Comparison of ENCODE assay signal across 9 mouse cellular contexts in the genomic region with DNA sequence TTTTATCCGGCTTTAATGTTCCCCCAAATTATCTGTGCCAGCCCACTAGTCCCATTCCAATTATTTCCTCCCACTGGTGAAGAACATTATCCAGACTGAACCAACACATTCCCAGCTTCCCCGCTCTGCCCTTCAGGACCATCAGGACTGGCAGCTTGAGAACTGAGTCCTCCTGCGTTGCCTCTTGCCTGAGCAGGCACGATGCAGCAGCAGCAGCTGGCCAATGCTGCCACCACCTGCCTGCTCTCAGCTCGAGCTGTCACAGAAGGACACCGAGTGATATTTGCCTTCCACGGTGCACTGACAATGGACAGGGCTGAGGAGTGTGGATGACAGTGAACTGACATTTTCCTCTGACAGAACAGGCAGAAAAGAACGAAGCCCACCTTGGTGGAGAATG.
A peak's percentile ranks its signal among the peaks of the same experiment; 100 is the strongest.
DNase-seq lines count a peak whose midpoint lies in the region; ATAC-seq and TF ChIP-seq lines count a peak whose summit lies in the region.
"Had no signal": no experiment of that assay in that cellular context is flagged by ENCODE, and none has a peak within 500 bp of the region (broad histone marks: within the 10 kb centered on the region; RNA-seq: fewer than 3 reads in every experiment).

No protein-coding gene starts in this region.

- TF ChIP-seq CTCF in kidney, postnatal 0 days (IDR thresholded peaks at IDR 0.05; ENCODE audit: low read depth): peak; percentile 57
- TF ChIP-seq CTCF in thymus, adult 2 months (IDR thresholded peaks at IDR 0.05; ENCODE audit: borderline replicate concordance, control insufficient read depth, extremely low read depth, insufficient read depth, low read length, poor library complexity): no peak
- no peak; the same call in 1 of the 2 replicates for TF ChIP-seq CTCF in kidney, adult 2 months (conservative IDR thresholded peaks at IDR 0.05; ENCODE audit: insufficient read depth, insufficient read length, low read depth, low read length)

- peak; percentile 19 for DNase-seq in kidney, postnatal 0 days (ENCODE audit: low spot score)
- DNase-seq in kidney, adult 18-20 months: no peak
- DNase-seq in cerebellum, adult 9-11 months: peak; percentile 70
- no peak for DNase-seq in thymus, adult 2 months
- no peak for DNase-seq in kidney, adult 2 months
- DNase-seq in limb, embryonic 10.5 days (ENCODE audit: low spot score): no peak

- no peak; the same call in 1 of the 2 replicates for ATAC-seq in kidney, postnatal 0 days (replicated peaks; ENCODE audit: low FRiP score, low read depth)
- peak; percentile 83 for ATAC-seq in hindbrain, embryonic 15.5 days (ENCODE audit: low FRiP score, low read depth)
- ATAC-seq in neural tube, embryonic 12.5 days (ENCODE audit: low FRiP score, low read depth): peak; percentile 62; the same call in 1 of the 2 replicates

- no peak overlapping the region for H3K4me2 ChIP-seq in kidney, postnatal 0 days (ENCODE audit: low read length)
- no peak overlapping the region for H3K4me2 ChIP-seq in hindbrain, embryonic 15.5 days
- no peak overlapping the region for H3K4me2 ChIP-seq in neural tube, embryonic 12.5 days (replicated peaks)
- H3K4me2 ChIP-seq: embryonic facial prominence, embryonic 13.5 days had no signal

- no peak overlapping the region for H3K9ac ChIP-seq in kidney, postnatal 0 days (ENCODE audit: low read depth, low read length)
- H3K9ac ChIP-seq in hindbrain, embryonic 15.5 days: no peak overlapping the region
- H3K9ac ChIP-seq in neural tube, embryonic 12.5 days: no peak overlapping the region
- H3K9ac ChIP-seq: embryonic facial prominence, embryonic 13.5 days had no signal

- no peaks in the 10 kb centered on the region for H3K36me3 ChIP-seq in kidney, postnatal 0 days (ENCODE audit: insufficient read depth, low read length)
- no peaks in the 10 kb centered on the region for H3K36me3 ChIP-seq in hindbrain, embryonic 15.5 days
- H3K36me3 ChIP-seq in neural tube, embryonic 12.5 days: no peaks in the 10 kb centered on the region
- no peaks in the 10 kb centered on the region for H3K36me3 ChIP-seq in thymus, adult 2 months (ENCODE audit: control insufficient read depth, insufficient read depth, low read length)
- H3K36me3 ChIP-seq in kidney, adult 2 months (ENCODE audit: control insufficient read depth, insufficient read depth, low read length): no peaks in the 10 kb centered on the region
- no peaks in the 10 kb centered on the region for H3K36me3 ChIP-seq in limb, embryonic 10.5 days
- H3K36me3 ChIP-seq: embryonic facial prominence, embryonic 13.5 days had no signal

- H3K27me3 ChIP-seq in kidney, postnatal 0 days (ENCODE audit: insufficient read depth, low read length): no peaks in the 10 kb centered on the region
- H3K27me3 ChIP-seq in hindbrain, embryonic 15.5 days: no peaks in the 10 kb centered on the region
- no peaks in the 10 kb centered on the region for H3K27me3 ChIP-seq in neural tube, embryonic 12.5 days (replicated peaks)
- no peaks in the 10 kb centered on the region for H3K27me3 ChIP-seq in thymus, adult 2 months (ENCODE audit: control insufficient read depth, insufficient read depth, low read length)
- no peaks in the 10 kb centered on the region for H3K27me3 ChIP-seq in kidney, adult 2 months (replicated peaks; ENCODE audit: control insufficient read depth, insufficient read depth, low read length)
- no peaks in the 10 kb centered on the region for H3K27me3 ChIP-seq in limb, embryonic 10.5 days (ENCODE audit: low read depth, poor library complexity, severe bottlenecking)
- H3K27me3 ChIP-seq: embryonic facial prominence, embryonic 13.5 days had no signal

- H3K9me3 ChIP-seq in kidney, postnatal 0 days (replicated peaks; ENCODE audit: low read length): no peaks in the 10 kb centered on the region
- H3K9me3 ChIP-seq in hindbrain, embryonic 15.5 days: no peaks in the 10 kb centered on the region
- H3K9me3 ChIP-seq in neural tube, embryonic 12.5 days: no peaks in the 10 kb centered on the region
- no peaks in the 10 kb centered on the region for H3K9me3 ChIP-seq in limb, embryonic 10.5 days (replicated peaks)
- H3K9me3 ChIP-seq: embryonic facial prominence, embryonic 13.5 days had no signal

- no peaks in the 10 kb centered on the region for H3K4me1 ChIP-seq in kidney, postnatal 0 days (replicated peaks; ENCODE audit: insufficient read depth, low read length)
- peaks cover 30% of the 10 kb centered on the region for H3K4me1 ChIP-seq in hindbrain, embryonic 15.5 days (replicated peaks)
- peaks cover 13% of the 10 kb centered on the region for H3K4me1 ChIP-seq in neural tube, embryonic 12.5 days
- no peaks in the 10 kb centered on the region for H3K4me1 ChIP-seq in thymus, adult 2 months (replicated peaks; ENCODE audit: control insufficient read depth, insufficient read depth, low read length)
- H3K4me1 ChIP-seq in kidney, adult 2 months (ENCODE audit: control insufficient read depth, insufficient read depth, low read length): no peaks in the 10 kb centered on the region
- H3K4me1 ChIP-seq in limb, embryonic 10.5 days: peaks cover 7% of the 10 kb centered on the region; the same call in 1 of the 2 replicates

- 45% methylated on average over 8 of the region's 8 CpGs for WGBS in kidney, postnatal 0 days
- WGBS in hindbrain, embryonic 15.5 days: 28% methylated on average over 8 of the region's 8 CpGs
- 48% methylated on average over 8 of the region's 8 CpGs for WGBS in neural tube, embryonic 12.5 days
- WGBS in thymus, adult 2 months: 91% methylated on average over 8 of the region's 8 CpGs
- 61% methylated on average over 8 of the region's 8 CpGs for WGBS in kidney, adult 2 months
- WGBS in limb, embryonic 10.5 days: 64% methylated on average over 8 of the region's 8 CpGs

- no peak overlapping the region for H3K27ac ChIP-seq in kidney, postnatal 0 days
- H3K27ac ChIP-seq in hindbrain, embryonic 15.5 days (replicated peaks): 0 out of 2 replicates have a peak overlapping the region, but pooled peaks have one; percentile 25
- no peak overlapping the region for H3K27ac ChIP-seq in neural tube, embryonic 12.5 days
- no peak overlapping the region for H3K27ac ChIP-seq in thymus, adult 2 months (ENCODE audit: control insufficient read depth, insufficient read depth, low read length)
- H3K27ac ChIP-seq in kidney, adult 2 months (ENCODE audit: insufficient read depth, low read depth, low read length): no peak overlapping the region
- no peak overlapping the region for H3K27ac ChIP-seq in limb, embryonic 10.5 days
- H3K27ac ChIP-seq: embryonic facial prominence, embryonic 13.5 days had no signal

- H3K4me3 ChIP-seq in kidney, postnatal 0 days (replicated peaks; ENCODE audit: low read depth, low read length): no peak overlapping the region
- no peak overlapping the region for H3K4me3 ChIP-seq in hindbrain, embryonic 15.5 days
- no peak overlapping the region for H3K4me3 ChIP-seq in neural tube, embryonic 12.5 days
- no peak overlapping the region for H3K4me3 ChIP-seq in thymus, adult 2 months (ENCODE audit: control insufficient read depth, insufficient read depth, low read length)
- H3K4me3 ChIP-seq in kidney, adult 2 months (ENCODE audit: insufficient read depth, low read depth, low read length): no peak overlapping the region
- H3K4me3 ChIP-seq in limb, embryonic 10.5 days: no peak overlapping the region
- H3K4me3 ChIP-seq: embryonic facial prominence, embryonic 13.5 days had no signal

- no peak for TF ChIP-seq POLR2A in thymus, adult 2 months (IDR thresholded peaks at IDR 0.05; ENCODE audit: control insufficient read depth, extremely low read depth, insufficient read depth, low read length, poor library complexity)
- TF ChIP-seq POLR2A in kidney, adult 2 months (IDR thresholded peaks at IDR 0.05; ENCODE audit: low read depth, low read length): no peak

Comparison
In these comparisons a context has a peak if more than half of its experiments do, and no peak if none do; other contexts are left out.
1. DNase-seq: peak in kidney, postnatal 0 days (single experiment) and cerebellum, adult 9-11 months (single experiment); none in kidney, adult 18-20 months (single experiment), thymus, adult 2 months (single experiment), kidney, adult 2 months (single experiment) and limb, embryonic 10.5 days (single experiment).